Mouse (Mus musculus) CD4-positive, CD25-positive, alpha-beta regulatory T cell, adult 2 months (primary cell): ENCODE measurements around the gene Ccdc6.

ENCODE experiments used
- DNase-seq: peaks from one replicate; pipeline ENCODE4 v3.0.0-alpha.2; 2012; ENCODE audit warnings: low read depth, low spot score

The Ccdc6 gene

DNA sequence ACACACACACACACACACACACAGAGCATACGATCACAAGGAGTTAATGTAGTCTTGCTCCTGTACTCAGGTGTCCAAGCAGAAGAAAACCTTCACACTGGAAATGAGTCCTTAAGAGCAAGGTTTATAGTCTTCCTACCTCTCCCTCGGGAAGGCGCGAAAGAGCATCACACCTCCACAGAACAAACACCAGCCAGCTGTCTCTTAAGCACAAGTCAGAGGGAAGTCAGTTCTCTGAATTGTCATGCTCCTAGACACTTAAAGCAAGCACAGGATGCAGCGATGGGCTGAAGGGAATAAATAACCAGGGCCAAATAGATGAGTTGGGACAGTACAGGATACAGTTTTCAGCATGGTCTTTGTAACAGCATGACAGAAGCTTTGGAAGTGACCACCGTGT lies 35.8 kb downstream of the Ccdc6 start:
- DNase-seq: no peak

DNA sequence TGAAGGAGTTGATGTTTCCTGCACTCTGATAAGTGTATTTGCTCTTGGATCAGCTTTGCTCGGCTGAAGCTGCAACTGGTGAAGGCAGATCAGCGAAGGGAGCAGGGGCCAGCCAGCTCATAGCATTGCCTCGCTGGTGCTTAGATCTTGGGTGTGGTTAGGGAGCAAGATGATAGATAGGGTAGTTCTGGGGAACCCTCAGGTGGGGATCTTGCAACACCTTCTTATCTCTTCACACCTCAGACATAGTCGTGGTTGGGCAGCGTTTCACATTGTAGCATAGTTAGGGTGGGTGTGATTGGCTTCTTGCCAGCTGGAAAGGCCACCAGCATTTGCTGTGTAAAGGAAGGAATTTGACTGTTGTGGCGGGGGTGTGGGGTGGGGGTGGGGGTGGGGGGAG lies 36.3 kb downstream of the Ccdc6 start:
- DNase-seq: peak; percentile 10

- peak; percentile 78 for DNase-seq
These were observed 38.8 kb downstream of the Ccdc6 start for GRCm38 (mm10) chr10:70135680-70136079.

GRCm38 (mm10) chr10:70137652-70138051 lies 40.7 kb downstream of the Ccdc6 start:
- DNase-seq: no peak

DNA sequence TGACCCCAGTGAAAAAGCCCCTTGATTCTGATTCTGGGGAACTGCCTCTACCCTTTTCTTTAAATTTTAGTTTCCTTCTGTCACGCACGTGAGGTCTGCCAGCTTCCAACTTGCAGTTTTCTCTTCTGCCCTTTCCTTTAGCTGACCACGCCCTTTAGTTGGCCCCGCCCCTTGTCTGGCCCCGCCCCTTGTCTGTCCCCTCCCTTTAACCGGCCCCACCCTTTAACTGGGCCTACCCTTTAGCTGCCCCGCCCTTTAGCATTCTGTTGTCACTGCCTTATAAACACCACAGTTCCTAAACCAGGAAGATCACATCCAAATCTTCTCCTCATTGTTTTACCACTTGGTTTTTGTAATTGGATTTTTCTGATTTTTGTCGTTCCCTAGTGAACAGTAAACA lies 41.2 kb downstream of the Ccdc6 start:
- DNase-seq: peak; percentile 24

GRCm38 (mm10) chr10:70139368-70139767 lies 42.4 kb downstream of the Ccdc6 start:
- DNase-seq: no peak

- DNase-seq: no peak
These were observed 43.5 kb downstream of the Ccdc6 start for GRCm38 (mm10) chr10:70140414-70140813.

DNA sequence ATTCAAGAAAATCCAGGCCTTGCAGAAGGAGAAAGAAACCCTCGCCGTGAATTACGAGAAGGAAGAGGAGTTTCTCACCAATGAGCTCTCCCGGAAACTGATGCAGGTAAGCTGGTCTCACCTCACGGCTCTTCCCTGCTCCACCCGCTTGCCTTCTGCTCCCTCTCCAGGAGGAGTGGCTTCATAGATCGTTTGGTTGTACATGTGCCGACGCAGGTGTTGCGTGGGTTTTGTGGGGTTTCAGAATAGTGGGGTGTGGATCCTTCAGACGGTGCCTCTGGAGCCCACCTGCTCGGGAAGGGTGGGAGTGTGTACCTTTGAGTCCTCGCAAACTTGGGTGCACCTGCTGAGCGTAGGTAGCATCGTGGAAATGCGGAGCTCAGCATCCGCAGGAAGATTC lies 45.7 kb downstream of the Ccdc6 start:
- DNase-seq: no peak

- DNase-seq: no peak
These were observed 47.2 kb downstream of the Ccdc6 start for GRCm38 (mm10) chr10:70144004-70144557.

- DNase-seq: no peak
These were observed 49.0 kb downstream of the Ccdc6 start for GRCm38 (mm10) chr10:70145873-70146272.

- DNase-seq: peak; percentile 9
These were observed 52.2 kb downstream of the Ccdc6 start for GRCm38 (mm10) chr10:70149093-70149492.

GRCm38 (mm10) chr10:70150301-70150700 lies 53.4 kb downstream of the Ccdc6 start:
- no peak for DNase-seq

DNA sequence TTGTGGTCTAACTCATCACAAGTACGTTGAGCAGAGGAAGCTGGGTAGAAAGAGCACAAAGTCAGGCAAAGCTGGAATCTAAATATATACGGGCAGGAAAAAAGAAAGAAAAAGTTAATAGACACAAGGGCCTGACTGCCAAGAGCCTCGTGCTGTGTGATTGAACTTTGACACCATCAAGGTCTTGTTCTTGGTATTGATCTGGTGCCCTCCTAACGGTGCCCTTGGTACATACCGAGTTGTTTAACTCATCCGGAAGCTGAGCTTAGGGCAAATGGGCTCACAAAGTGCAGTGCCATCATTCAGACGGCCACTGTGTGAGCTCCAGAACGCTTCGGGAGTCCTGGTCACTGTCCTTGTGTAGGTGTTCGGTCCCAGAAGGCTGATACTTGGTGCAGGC lies 54.2 kb downstream of the Ccdc6 start:
- DNase-seq: no peak

DNA sequence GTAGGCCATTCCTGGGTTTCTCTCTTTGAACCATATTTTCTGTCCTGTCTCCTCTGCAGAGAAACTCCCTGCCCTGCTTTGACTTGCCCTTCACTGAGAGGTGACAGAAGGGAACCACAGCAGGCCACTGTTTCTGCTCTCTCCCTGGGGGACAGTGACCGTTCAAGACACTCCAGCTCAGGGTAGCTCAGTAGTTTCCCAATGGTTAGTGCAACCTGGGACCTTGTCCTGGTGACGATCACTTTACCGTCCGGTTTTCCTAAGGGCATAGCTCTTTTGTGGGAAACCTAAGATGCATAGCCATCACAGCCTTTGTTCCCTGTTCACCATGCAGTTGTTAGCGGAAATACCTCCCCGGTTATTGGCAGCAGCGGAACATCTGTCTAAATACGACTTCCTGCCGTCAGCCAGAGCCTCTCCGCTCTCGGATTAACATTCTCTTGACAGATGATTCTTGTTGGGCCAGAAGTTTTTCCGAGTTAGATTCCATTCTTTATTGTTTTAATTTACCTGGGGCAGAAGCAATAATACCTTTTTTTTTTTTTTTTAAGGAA lies 55.3 kb downstream of the Ccdc6 start:
- peak; percentile 9 for DNase-seq

GRCm38 (mm10) chr10:70153810-70154209 lies 56.9 kb downstream of the Ccdc6 start:
- no peak for DNase-seq

DNA sequence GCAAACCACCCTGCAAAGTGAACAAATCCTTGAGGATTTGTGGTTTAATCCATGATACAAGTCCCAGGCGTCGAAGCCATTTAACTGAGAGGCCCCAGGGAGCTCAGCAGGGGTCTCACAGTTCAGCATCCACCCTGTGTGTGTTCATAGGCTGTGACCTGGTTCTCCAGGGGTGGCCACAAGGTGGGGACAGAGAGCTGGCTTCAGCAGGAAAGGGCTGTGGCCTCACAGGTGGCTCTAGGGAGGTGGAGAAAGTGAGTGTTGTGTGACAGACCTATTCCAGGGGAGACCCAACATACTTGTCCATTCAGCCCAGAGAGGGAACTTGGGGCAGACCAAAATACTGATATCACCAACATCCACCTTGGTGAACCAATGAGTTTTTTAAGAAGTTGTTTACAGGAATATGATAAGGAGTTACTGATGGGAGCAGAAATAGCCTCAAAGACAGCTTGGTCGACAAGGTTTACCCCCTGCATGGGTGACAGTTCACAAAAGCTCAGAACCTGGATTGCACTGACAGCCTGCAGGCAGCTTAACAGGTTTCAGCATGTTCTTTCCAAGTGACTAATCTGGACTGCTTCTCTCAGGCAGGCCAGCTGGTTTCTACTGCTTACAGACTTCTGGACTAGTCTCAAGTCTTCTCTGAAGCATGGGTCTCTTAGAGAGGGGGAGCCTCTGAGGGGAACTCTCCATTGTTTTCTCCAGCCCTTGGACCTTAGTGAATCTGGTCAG lies 59.7 kb downstream of the Ccdc6 start:
- DNase-seq: peak; percentile 64

GRCm38 (mm10) chr10:70159651-70160320 lies 62.9 kb downstream of the Ccdc6 start:
- DNase-seq: no peak

GRCm38 (mm10) chr10:70160811-70161210 lies 63.9 kb downstream of the Ccdc6 start:
- no peak for DNase-seq

GRCm38 (mm10) chr10:70161504-70161903 lies 64.6 kb downstream of the Ccdc6 start:
- no peak for DNase-seq

DNA sequence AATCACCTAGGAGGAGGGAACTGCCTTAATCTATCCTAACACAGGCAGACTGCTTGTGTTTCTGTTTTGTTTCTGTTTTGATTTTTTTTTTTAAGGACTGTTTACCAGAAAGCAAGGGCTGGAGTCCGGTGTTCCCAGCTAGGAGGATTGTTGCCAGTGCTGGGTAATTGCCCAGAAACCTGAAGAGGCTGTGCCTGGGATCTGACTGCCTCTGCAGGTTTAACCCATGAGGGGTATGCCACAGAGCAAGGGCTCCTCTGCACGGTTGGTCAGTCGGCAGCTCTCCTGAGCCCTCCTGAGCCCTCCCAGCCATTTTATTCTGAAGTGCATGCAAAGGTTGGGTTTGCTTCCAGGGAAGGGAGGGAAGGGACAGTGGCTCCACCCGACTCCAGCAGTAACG lies 66.8 kb downstream of the Ccdc6 start:
- no peak for DNase-seq

- no peak for DNase-seq
These were observed 69.0 kb downstream of the Ccdc6 start for GRCm38 (mm10) chr10:70165877-70166276.

DNA sequence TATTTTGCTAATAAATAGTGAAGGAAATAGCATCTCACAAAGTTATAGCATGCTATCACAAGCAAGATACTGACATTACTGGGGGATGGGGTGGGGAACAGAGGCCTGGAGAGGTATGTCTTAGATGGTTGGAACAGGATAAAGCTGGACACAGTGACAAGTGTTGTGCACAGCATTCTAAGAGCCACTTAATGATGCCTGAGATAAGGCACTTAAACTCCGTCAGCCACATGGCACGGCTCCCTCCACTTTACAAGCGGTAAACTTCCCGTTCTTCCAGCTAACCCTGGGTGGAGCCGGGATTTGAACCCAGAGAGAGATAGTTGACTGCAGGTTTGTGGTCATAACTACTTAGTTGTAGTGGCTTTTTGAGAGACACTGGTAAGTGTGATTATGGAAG lies 69.5 kb downstream of the Ccdc6 start:
- no peak for DNase-seq

DNA sequence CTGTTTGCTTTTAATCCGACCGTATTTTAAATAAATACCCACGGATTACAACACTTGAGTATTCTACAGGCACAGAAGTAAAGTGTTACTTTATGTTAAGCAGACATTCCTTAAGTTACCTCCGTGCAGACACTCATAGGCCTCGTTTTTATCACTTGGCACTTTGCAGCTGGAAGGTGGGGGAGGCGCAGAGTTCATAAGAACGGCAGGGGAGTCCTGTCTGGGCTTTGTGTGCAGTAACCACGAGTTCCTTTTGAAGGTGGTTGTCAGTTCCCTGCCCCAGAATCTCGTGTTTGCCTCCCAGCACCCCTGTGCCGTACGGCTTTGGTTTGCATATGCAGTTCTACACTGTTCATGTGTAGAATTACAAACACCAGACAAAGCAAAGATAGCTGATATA lies 70.7 kb downstream of the Ccdc6 start:
- DNase-seq: no peak
